Mouse (Mus musculus) liver, adult 2 months (tissue): ENCODE measurements at regions not wholly inside any gene's neighbourhood (a gene's known extent, or its start where the extent isn't known, plus 50 kb on each side); places are given as distances from the start of the nearest gene placed in this dataset.

Source experiments
- CTCF ChIP-seq: fragments of 200-500 bp; IDR thresholded peaks from 2 replicates; pipeline ENCODE4 v1.5.1; 2011; ENCODE audit warnings: low read depth, low read length, control low read depth
- POLR2A ChIP-seq: fragments of 200-500 bp; IDR thresholded peaks from 2 replicates; pipeline ENCODE4 v1.6.1; 2011; ENCODE audit warnings: low read length, control low read depth; ENCODE audit not compliant: insufficient read depth; ENCODE audit errors: extremely low read depth

DNA sequence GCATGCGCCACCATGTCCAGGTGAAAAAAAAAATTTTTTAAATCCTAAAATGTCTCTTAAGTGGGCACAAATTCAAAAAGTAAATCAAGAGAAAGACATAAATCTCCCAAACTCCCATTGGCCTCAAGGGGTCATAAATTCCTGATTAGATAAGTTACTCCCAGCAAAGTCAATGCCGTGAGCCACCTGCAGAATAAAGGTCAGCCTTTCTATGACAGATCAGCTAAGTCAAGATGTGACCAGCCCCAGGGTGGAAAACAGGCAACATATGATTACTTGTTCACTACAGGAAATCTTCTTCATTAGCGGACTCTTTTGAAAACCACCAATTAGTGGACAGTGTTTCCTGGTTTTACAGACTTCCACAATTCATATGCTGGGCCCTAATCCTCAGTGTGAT, 101.4 kb downstream of the Rpl36a-ps1 start:
- TF ChIP-seq CTCF (no peak), POLR2A (no peak)
